Mouse (Mus musculus) lung, postnatal 0 days (tissue): ENCODE results near the gene Dnajc7.

Experiments
- CTCF ChIP-seq: IDR thresholded peaks from 2 replicates; pipeline ENCODE4 v1.5.1; 2016; ENCODE audit warnings: antibody characterized with exemption, mild to moderate bottlenecking
- EP300 ChIP-seq: IDR thresholded peaks from 2 replicates; pipeline ENCODE4 v1.6.1; 2016; ENCODE audit warnings: antibody characterized with exemption, mild to moderate bottlenecking, control low read depth

DNA sequence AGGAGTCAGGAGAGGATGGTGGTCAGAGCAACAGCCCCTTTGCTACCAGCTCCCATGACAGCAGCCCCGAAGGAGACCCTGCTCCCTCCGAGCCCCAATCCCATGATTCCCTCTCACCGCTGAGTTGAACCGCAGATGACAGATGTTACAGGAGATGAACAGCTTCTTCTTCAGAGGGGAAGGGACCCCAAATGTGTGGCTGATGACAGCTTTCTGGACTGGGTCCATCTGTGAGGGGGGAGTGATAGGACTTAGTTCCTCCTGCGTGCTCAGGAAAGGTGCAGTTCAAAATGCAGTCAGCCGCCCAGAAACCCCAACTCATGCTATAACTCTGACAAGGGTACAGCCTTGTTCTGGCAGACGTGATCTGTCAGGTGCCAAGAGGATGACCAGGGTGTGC, 14.6 kb upstream of the Dnajc7 start:
- TF ChIP-seq CTCF (no peak), EP300 (no peak)
